Mouse (Mus musculus) B cell, adult 2 months (primary cell): ENCODE measurements around the gene Lmntd1.

ENCODE experiments used
- DNase-seq, 2 experiments: peaks; one replicate each; pipeline ENCODE4 v3.0.0; 2022

Lmntd1 gene

GRCm38 (mm10) chr6:145557059-145557992, 56.8 kb downstream of the Lmntd1 start:
- no peak for DNase-seq

- peak in 1 of 2 experiments; percentile 19 for DNase-seq
Measured at GRCm38 (mm10) chr6:145553226-145553625, 60.9 kb downstream of the Lmntd1 start.

GRCm38 (mm10) chr6:145552817-145553216, 61.3 kb downstream of the Lmntd1 start:
- no peak for DNase-seq

GRCm38 (mm10) chr6:145550993-145551392, 63.1 kb downstream of the Lmntd1 start:
- no peak for DNase-seq

- DNase-seq = no peak
Measured at GRCm38 (mm10) chr6:145545927-145546641, 68.0 kb downstream of the Lmntd1 start.

- peak; percentile 45 to 52 for DNase-seq
Measured at GRCm38 (mm10) chr6:145544838-145545237, 69.3 kb downstream of the Lmntd1 start.

GRCm38 (mm10) chr6:145544304-145544703, 69.8 kb downstream of the Lmntd1 start:
- no peak for DNase-seq

GRCm38 (mm10) chr6:145539568-145539859, 74.6 kb downstream of the Lmntd1 start:
- no peak for DNase-seq

GRCm38 (mm10) chr6:145538787-145539567, 75.1 kb downstream of the Lmntd1 start:
- DNase-seq = no peak

GRCm38 (mm10) chr6:145530464-145530863, 83.7 kb downstream of the Lmntd1 start:
- peak; percentile 38 to 45 for DNase-seq

GRCm38 (mm10) chr6:145523337-145523736, 90.8 kb downstream of the Lmntd1 start:
- no peak for DNase-seq

GRCm38 (mm10) chr6:145522617-145523016, 91.5 kb downstream of the Lmntd1 start:
- DNase-seq = no peak

- no peak for DNase-seq
Measured at GRCm38 (mm10) chr6:145517002-145517401, 97.1 kb downstream of the Lmntd1 start.

GRCm38 (mm10) chr6:145515859-145516581, 98.1 kb downstream of the Lmntd1 start:
- DNase-seq = no peak

- no peak for DNase-seq
Measured at GRCm38 (mm10) chr6:145511265-145511664, 102.9 kb downstream of the Lmntd1 start.

GRCm38 (mm10) chr6:145508828-145509227, 105.3 kb downstream of the Lmntd1 start:
- DNase-seq = peak; percentile 19 to 23

GRCm38 (mm10) chr6:145501751-145502150, 112.4 kb downstream of the Lmntd1 start:
- no peak for DNase-seq

- DNase-seq = no peak
Measured at GRCm38 (mm10) chr6:145499574-145500546, 114.3 kb downstream of the Lmntd1 start.

- no peak for DNase-seq
Measured at GRCm38 (mm10) chr6:145495731-145496130, 118.4 kb downstream of the Lmntd1 start.

- no peak for DNase-seq
Measured at GRCm38 (mm10) chr6:145488251-145488650, 125.9 kb downstream of the Lmntd1 start.

GRCm38 (mm10) chr6:145485986-145486605, 128.0 kb downstream of the Lmntd1 start:
- DNase-seq = no peak
